Mouse (Mus musculus) hindbrain, postnatal 0 days (tissue): Measurements from ENCODE around the gene Kdm4b. TPM values are rescaled to one million over a fixed set of nuclear protein-coding genes. Genes with fewer than 3 reads are reported as not detected.

Experiments
- ATAC-seq: fragments of 200-750 bp; cut with Nextera tagmentation; 2 replicates; pipeline ENCODE4 v1.8.0; 2017; ENCODE audit warnings: mild to moderate bottlenecking, moderate TSS enrichment, moderate library complexity
- DNase-seq: peaks from one replicate; pipeline ENCODE4 v3.0.0-alpha.2; 2015; ENCODE audit warnings: low spot score
- H3K27ac ChIP-seq: fragments of 300-500 bp; sonication (generic); 2 replicates; pipeline ENCODE4 v1.5.1; 2014; ENCODE audit warnings: mild to moderate bottlenecking
- H3K27me3 ChIP-seq: fragments of 300-500 bp; sonication (generic); 2 replicates; pipeline ENCODE4 v1.6.1; 2014; ENCODE audit warnings: low read length, mixed read lengths; ENCODE audit not compliant: insufficient read depth
- H3K36me3 ChIP-seq: fragments of 300-500 bp; sonication (generic); 2 replicates; pipeline ENCODE4 v1.6.1; 2014; ENCODE audit warnings: low read length, mixed read lengths; ENCODE audit not compliant: insufficient read depth
- H3K4me1 ChIP-seq: fragments of 300-500 bp; sonication (generic); 2 replicates; pipeline ENCODE4 v1.6.1; 2014; ENCODE audit warnings: antibody characterized with exemption, low read length, mixed read lengths; ENCODE audit not compliant: insufficient read depth
- H3K4me2 ChIP-seq: fragments of 300-500 bp; sonication (generic); 2 replicates; pipeline ENCODE4 v1.6.1; 2014; ENCODE audit warnings: low read depth, mild to moderate bottlenecking, low read length, moderate library complexity, mixed read lengths
- H3K4me3 ChIP-seq: fragments of 300-500 bp; sonication (generic); 2 replicates; pipeline ENCODE4 v1.5.1; 2014; ENCODE audit warnings: low read length
- H3K9ac ChIP-seq: fragments of 300-500 bp; sonication (generic); replicated peaks from 2 replicates; pipeline ENCODE4 v1.6.1; 2014; ENCODE audit warnings: mild to moderate bottlenecking, low read length, moderate library complexity, mixed read lengths
- H3K9me3 ChIP-seq: fragments of 300-500 bp; sonication (generic); 2 replicates; pipeline ENCODE4 v1.6.1; 2016; ENCODE audit warnings: low read length, mixed read lengths
- CTCF ChIP-seq: IDR thresholded peaks from 2 replicates; pipeline ENCODE4 v1.5.1; 2016; ENCODE audit warnings: antibody characterized with exemption, control low read depth, low read depth
- WGBS: fragments of 180-500 bp; shearing (Covaris S2); extraction: QIAGEN DNeasy Blood & Tissue Kit; methylation state at CpG from one replicate; pipeline ENCODE4 v1.1.7; 2014; 5-methylcytosine and 5-hydroxymethylcytosine counted together
- polyA plus RNA-seq: library from polyadenylated mRNA; unstranded; fragments of >200 nt; fragmentation: Nextera tagmentation; extraction: Ambion mirVana; gene quantifications from 2 replicates; pipeline ENCODE4 v1.2.1, GENCODE M21; 2015
- total RNA-seq: library from RNA; depleted of rRNA; stranded (reverse); fragments of >200 nt; gene quantifications from 2 replicates; pipeline ENCODE4 v1.2.3, GENCODE M21; 2014

The Kdm4b gene
- total and polyA plus RNA-seq, 2 experiments from 2014 or later: 42.5 to 144 TPM

- H3K27me3 ChIP-seq: no peaks in the 10 kb centered on the region
- H3K9ac ChIP-seq: no peak overlapping the region
- ATAC-seq (0 out of 2 replicates have a peak, but pooled peaks have one; percentile 11), DNase-seq (no peak)
- no peak overlapping the region for H3K4me2 ChIP-seq
- H3K36me3 ChIP-seq: peaks cover 14% of the 10 kb centered on the region
- TF ChIP-seq CTCF: no peak
- H3K9me3 ChIP-seq: no peaks in the 10 kb centered on the region
- H3K4me1 ChIP-seq: peaks cover 11% of the 10 kb centered on the region; the same call in 1 of the 2 replicates
- peak overlapping the region; percentile 22; the same call in 1 of the 2 replicates for H3K27ac ChIP-seq
- no peak overlapping the region for H3K4me3 ChIP-seq
- 75% methylated on average over 6 of the region's 6 CpGs for WGBS
Measured at GRCm38 (mm10) chr17:56368291-56368790, 42.5 kb downstream of the Kdm4b start.

GRCm38 (mm10) chr17:56370090-56370489, 44.2 kb downstream of the Kdm4b start:
- H3K4me3 ChIP-seq: no peak overlapping the region
- no peaks in the 10 kb centered on the region for H3K27me3 ChIP-seq
- no peak for ATAC-seq
- no peak overlapping the region for H3K9ac ChIP-seq
- no peaks in the 10 kb centered on the region for H3K9me3 ChIP-seq
- DNase-seq: no peak
- H3K4me2 ChIP-seq: no peak overlapping the region
- H3K27ac ChIP-seq: no peak overlapping the region
- peaks cover 14% of the 10 kb centered on the region for H3K36me3 ChIP-seq
- no peak for TF ChIP-seq CTCF
- 82% methylated on average over 3 of the region's 3 CpGs for WGBS
- peaks cover 25% of the 10 kb centered on the region for H3K4me1 ChIP-seq

GRCm38 (mm10) chr17:56371029-56371660, 45.3 kb downstream of the Kdm4b start:
- H3K9me3 ChIP-seq: no peaks in the 10 kb centered on the region
- no peak overlapping the region for H3K4me2 ChIP-seq
- H3K4me3 ChIP-seq: no peak overlapping the region
- H3K27ac ChIP-seq: no peak overlapping the region
- H3K4me1 ChIP-seq: peaks cover 25% of the 10 kb centered on the region
- no peak for TF ChIP-seq CTCF
- WGBS: 65% methylated on average over 15 of the region's 15 CpGs
- DNase-seq: no peak
- H3K36me3 ChIP-seq: peaks cover 19% of the 10 kb centered on the region
- no peaks in the 10 kb centered on the region for H3K27me3 ChIP-seq
- ATAC-seq: no peak
- no peak overlapping the region for H3K9ac ChIP-seq

GRCm38 (mm10) chr17:56372109-56372508, 46.2 kb downstream of the Kdm4b start:
- Histone ChIP-seq H3K9ac (no peak overlapping the region), H3K27me3 (no peaks in the 10 kb centered on the region), H3K4me3 (no peak overlapping the region), H3K9me3 (no peaks in the 10 kb centered on the region), H3K36me3 (peaks cover 28% of the 10 kb centered on the region), H3K4me1 (peaks cover 18% of the 10 kb centered on the region), H3K4me2 (no peak overlapping the region), H3K27ac (no peak overlapping the region)
- DNase-seq: no peak
- 60% methylated on average over 4 of the region's 4 CpGs for WGBS
- peak; percentile 37; the same call in 1 of the 2 replicates for TF ChIP-seq CTCF
- ATAC-seq: no peak

- H3K27ac ChIP-seq: peak overlapping the region; percentile 60; the same call in 1 of the 2 replicates
- DNase-seq (peak; percentile 55), ATAC-seq (peak; percentile 18; the same call in 1 of the 2 replicates)
- H3K4me1 ChIP-seq: peaks cover 18% of the 10 kb centered on the region
- H3K27me3 ChIP-seq: no peaks in the 10 kb centered on the region
- no peak overlapping the region for H3K4me3 ChIP-seq
- no peak overlapping the region for H3K9ac ChIP-seq
- H3K4me2 ChIP-seq: no peak overlapping the region
- no peaks in the 10 kb centered on the region for H3K9me3 ChIP-seq
- H3K36me3 ChIP-seq: peaks cover 32% of the 10 kb centered on the region
- WGBS: 37% methylated on average over 17 of the region's 17 CpGs
- no peak for TF ChIP-seq CTCF
Measured at GRCm38 (mm10) chr17:56373136-56374034, 47.5 kb downstream of the Kdm4b start.

- peak overlapping the region; percentile 20; the same call in 1 of the 2 replicates for H3K27ac ChIP-seq
- peaks cover 23% of the 10 kb centered on the region for H3K4me1 ChIP-seq
- no peak for ATAC-seq
- no peak for DNase-seq
- H3K9me3 ChIP-seq: no peaks in the 10 kb centered on the region
- no peak overlapping the region for H3K9ac ChIP-seq
- H3K4me2 ChIP-seq: no peak overlapping the region
- TF ChIP-seq CTCF: no peak
- H3K36me3 ChIP-seq: peaks cover 39% of the 10 kb centered on the region
- H3K4me3 ChIP-seq: no peak overlapping the region
- 67% methylated on average over 1 of the region's 1 CpGs for WGBS
- H3K27me3 ChIP-seq: no peaks in the 10 kb centered on the region
Measured at GRCm38 (mm10) chr17:56374851-56375250, 49.0 kb downstream of the Kdm4b start.
